Mouse (Mus musculus) E14TG2a.4 (cell line): ENCODE measurements around the gene Tmem131l.

Experiments used
- H3K27me3 ChIP-seq: 2 replicates; pipeline ENCODE4 v1.6.1; 2014; ENCODE audit warnings: low read length, control low read depth; ENCODE audit not compliant: insufficient read depth
- H3K36me3 ChIP-seq: 2 replicates; pipeline ENCODE4 v1.6.1; 2014; ENCODE audit warnings: low read length, control low read depth; ENCODE audit not compliant: insufficient read depth
- H3K4me1 ChIP-seq: replicated peaks from 2 replicates; pipeline ENCODE4 v1.6.1; 2014; ENCODE audit warnings: low read depth, low read length, control low read depth
- H3K4me3 ChIP-seq: replicated peaks from 2 replicates; pipeline ENCODE4 v1.5.1; 2014; ENCODE audit warnings: mild to moderate bottlenecking, low read length
- H3K9me3 ChIP-seq: 2 replicates; pipeline ENCODE4 v1.6.1; 2014; ENCODE audit warnings: low read length, control low read depth
- CTCF ChIP-seq: conservative IDR thresholded peaks from 2 replicates; pipeline ENCODE4 v1.5.1; 2014; ENCODE audit warnings: low read length
- NANOG ChIP-seq: IDR thresholded peaks from 2 replicates; pipeline ENCODE4 v1.6.1; 2014; ENCODE audit warnings: borderline replicate concordance, low read length, mixed read lengths
- POU5F1 ChIP-seq: IDR thresholded peaks from 2 replicates; pipeline ENCODE4 v1.6.1; 2014; ENCODE audit warnings: low read length, borderline replicate concordance

The Tmem131l gene

DNA sequence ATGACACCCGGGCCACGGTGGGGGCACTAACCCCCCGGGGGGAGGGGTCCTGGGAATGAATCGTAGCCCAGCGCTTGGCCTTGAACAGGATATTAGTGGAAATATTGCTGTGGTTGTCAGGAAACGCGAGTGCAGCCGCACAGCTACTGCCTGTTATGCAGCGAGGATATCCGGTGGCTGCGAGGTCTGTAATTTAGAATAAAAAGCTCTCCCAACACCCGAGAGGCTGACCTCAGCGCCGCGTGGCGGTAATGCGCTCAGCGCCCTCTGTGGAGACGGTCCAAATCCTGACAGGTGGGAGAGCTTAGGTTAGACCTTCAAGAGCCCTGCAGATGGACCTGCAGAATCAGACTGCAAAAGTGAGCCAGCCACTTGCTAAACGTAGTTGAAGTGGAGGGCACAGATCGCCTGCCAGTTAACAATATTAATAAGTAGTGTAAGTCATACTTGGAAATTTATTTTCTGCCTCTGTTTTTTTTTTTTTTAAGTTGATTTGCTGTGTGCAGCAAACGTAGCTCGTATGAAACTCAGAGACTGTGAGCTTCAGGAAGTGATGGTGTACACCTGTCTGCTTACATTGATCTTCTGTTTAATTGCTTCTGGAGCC is 604 bp upstream of the Tmem131l start:
- H3K9me3 ChIP-seq = no peaks in the 10 kb centered on the region
- H3K4me1 ChIP-seq = peaks cover 27% of the 10 kb centered on the region
- peaks cover 14% of the 10 kb centered on the region for H3K36me3 ChIP-seq
- H3K27me3 ChIP-seq = peaks cover 7% of the 10 kb centered on the region
- peak overlapping the region; percentile 76 for H3K4me3 ChIP-seq
- TF ChIP-seq NANOG (no peak), POU5F1 (no peak), CTCF (no peak)

DNA sequence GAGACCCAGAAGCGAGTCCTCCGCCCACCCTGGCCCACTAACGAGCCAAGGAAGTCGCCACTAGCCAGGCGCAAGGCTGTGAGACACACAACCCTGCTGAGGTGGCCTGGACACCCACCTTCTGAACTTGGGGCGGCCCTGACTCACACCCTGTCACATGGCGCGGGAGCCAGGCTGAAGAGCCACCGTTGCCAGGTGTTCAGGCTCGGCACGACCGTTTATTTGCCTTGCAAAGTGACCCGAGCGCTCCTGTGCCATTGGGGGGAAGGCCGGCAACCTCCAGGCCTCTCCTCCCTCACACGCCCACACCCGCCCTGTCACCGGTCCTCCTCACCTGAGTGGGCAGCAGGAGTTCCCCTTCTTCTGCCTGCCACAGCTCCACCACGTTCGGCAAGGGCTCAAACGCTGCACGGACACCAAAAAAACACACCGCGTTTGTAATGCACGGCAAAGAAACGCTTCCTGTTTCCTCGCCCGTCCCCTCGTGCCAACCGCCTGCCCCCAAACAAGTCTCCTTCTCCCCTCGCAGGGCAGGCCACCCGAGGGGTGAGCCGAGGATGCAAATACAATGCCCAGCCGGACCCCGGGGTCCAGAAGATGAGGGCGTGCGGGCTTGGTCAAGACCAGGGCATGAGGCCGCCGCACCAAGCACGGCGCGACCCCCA is 862 bp downstream of the Tmem131l start:
- H3K9me3 ChIP-seq = no peaks in the 10 kb centered on the region
- H3K4me1 ChIP-seq = peaks cover 39% of the 10 kb centered on the region
- no peak for TF ChIP-seq NANOG
- no peak for TF ChIP-seq CTCF
- TF ChIP-seq POU5F1 = no peak

DNA sequence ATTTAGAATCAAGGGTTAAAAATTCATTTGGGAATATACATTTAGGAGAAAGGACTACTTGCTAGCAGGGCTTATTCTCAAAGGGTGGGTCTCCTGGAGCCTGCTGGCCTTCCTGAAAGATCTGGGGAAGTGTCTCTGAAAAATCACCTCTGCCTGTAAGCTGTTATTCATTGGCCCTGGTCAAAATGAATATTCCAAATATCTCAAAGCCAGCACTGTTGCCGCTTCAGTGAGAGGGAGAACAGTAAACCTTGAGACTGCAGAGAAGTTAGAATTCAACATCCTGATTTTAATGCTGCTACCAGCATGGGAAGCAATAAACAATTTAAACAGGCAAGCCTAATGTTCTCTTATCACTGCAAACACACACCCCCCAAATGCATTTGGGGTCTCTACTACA is 1.8 kb downstream of the Tmem131l start:
- peak overlapping the region; percentile 95; the same call in 1 of the 2 replicates for H3K4me3 ChIP-seq
- peaks cover 24% of the 10 kb centered on the region for H3K36me3 ChIP-seq
- H3K27me3 ChIP-seq = peaks cover 7% of the 10 kb centered on the region
- peaks cover 49% of the 10 kb centered on the region for H3K4me1 ChIP-seq
- H3K9me3 ChIP-seq = no peaks in the 10 kb centered on the region
- no peak for TF ChIP-seq CTCF
- TF ChIP-seq NANOG = no peak
- no peak for TF ChIP-seq POU5F1

More for the DNA sequence above, 862 bp downstream of the Tmem131l start:
- Histone ChIP-seq H3K36me3 (peaks cover 20% of the 10 kb centered on the region), H3K4me3 (peak overlapping the region; percentile 95), H3K27me3 (peaks cover 7% of the 10 kb centered on the region)

DNA sequence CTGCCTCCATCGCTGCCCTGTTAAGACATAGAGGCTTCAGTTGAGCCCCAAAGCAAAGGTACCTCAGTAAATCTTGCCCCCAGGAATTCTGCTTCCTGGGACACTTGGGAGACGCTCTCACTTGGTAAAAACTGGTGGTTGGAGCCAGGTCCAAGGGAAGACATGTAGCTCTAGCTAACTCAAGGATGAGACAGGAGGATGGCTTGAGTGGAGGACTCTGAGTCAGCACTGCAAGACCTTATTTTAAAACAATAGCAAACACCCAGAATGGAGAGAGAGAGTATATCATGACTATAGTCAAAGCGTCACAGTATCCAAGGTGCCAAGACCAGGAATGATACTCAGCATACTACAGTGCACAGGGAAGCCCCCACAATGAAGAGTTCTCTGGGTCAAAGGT is 2.4 kb downstream of the Tmem131l start:
- Histone ChIP-seq H3K9me3 (no peaks in the 10 kb centered on the region), H3K36me3 (peaks cover 26% of the 10 kb centered on the region), H3K27me3 (peaks cover 7% of the 10 kb centered on the region), H3K4me1 (peaks cover 55% of the 10 kb centered on the region), H3K4me3 (no peak overlapping the region)
- TF ChIP-seq CTCF (no peak), POU5F1 (no peak), NANOG (no peak)

DNA sequence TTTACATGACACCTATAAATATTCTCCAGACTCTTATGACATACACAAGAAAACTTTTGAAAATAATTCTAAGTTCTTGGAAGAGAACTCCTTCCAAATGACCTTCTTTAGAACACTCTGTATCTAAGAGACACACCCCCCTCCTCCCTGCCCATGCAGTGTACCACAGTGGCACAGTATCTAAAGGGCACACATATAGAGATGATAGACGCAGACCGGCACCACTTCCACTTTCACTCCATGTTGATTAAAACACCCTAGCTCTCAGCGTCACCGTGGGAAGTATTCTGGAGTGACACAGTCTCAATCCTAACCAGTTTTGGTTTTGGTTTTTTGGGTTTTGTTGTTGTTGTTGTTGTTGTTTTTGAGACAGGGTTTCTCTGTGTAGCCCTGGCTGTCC is 3.1 kb downstream of the Tmem131l start:
- TF ChIP-seq CTCF (no peak), POU5F1 (no peak), NANOG (no peak)
- Histone ChIP-seq H3K4me3 (no peak overlapping the region), H3K36me3 (peaks cover 28% of the 10 kb centered on the region), H3K27me3 (peaks cover 7% of the 10 kb centered on the region), H3K9me3 (no peaks in the 10 kb centered on the region), H3K4me1 (peaks cover 56% of the 10 kb centered on the region)

DNA sequence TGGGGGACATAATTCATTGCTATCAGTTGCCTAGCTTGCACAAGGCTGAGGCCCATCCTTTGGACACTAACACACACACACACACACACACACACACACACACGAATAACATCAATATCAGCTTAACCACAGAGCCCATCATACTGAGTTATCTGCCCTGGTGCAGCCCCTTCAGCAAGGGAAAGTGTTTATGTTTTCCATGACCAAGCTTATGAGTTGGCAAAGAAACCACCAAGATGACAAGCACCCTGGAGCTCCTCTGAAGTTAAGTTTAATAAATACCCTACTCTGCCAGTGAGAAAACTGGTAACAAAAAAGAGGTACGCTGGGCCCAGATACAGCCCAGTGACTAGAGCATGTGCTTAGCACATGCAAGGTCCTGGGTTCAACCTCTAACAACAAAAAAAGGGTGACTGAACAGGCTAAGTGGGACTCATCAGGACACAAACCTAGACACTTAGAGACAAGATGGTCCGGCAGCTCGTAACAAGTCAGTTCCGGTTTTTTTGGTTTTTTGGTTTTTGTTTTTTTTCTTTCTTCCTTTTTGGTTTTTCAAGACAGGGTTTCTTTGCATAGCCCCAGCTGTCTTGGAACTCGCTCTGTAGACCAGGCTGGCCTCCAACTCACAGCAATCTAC is 4.1 kb downstream of the Tmem131l start:
- Histone ChIP-seq H3K36me3 (peaks cover 38% of the 10 kb centered on the region), H3K4me3 (no peak overlapping the region), H3K9me3 (no peaks in the 10 kb centered on the region), H3K27me3 (peaks cover 1% of the 10 kb centered on the region; the same call in 1 of the 2 replicates), H3K4me1 (peaks cover 55% of the 10 kb centered on the region)
- TF ChIP-seq NANOG (no peak), POU5F1 (no peak), CTCF (no peak)

DNA sequence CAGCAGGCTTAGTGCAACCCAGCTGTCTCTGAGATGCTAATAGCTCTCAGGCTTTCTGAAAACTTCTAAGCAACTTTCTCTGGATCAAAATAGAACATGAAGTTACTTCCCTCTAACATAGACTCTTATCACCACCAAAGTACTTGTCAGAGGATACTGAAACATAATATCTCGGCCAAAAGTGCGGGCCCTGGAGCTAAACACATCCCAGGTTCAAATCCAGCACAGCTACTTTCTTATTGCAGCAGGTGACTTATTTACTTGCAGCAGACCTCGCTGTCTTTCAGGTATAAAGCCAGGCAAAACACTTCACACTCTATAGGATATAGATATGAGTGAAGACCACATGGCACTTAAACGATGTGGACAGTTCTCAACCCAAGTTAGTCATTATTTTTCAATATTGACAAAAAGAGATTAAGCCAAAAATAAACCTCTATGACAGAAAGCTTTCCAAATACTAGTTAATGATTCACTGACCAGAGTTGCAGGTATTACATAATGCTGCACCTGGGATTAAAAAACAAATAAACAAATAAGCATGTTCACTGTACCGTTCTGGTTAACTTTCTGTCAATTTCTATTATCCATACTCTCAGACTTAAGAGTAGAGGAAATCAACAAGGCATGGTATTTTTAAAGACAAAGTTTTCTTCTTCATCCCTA is 5.7 kb downstream of the Tmem131l start:
- TF ChIP-seq NANOG (no peak), POU5F1 (no peak), CTCF (no peak)
- Histone ChIP-seq H3K4me1 (peaks cover 56% of the 10 kb centered on the region), H3K9me3 (no peaks in the 10 kb centered on the region), H3K4me3 (no peak overlapping the region), H3K36me3 (peaks cover 50% of the 10 kb centered on the region), H3K27me3 (no peaks in the 10 kb centered on the region)

DNA sequence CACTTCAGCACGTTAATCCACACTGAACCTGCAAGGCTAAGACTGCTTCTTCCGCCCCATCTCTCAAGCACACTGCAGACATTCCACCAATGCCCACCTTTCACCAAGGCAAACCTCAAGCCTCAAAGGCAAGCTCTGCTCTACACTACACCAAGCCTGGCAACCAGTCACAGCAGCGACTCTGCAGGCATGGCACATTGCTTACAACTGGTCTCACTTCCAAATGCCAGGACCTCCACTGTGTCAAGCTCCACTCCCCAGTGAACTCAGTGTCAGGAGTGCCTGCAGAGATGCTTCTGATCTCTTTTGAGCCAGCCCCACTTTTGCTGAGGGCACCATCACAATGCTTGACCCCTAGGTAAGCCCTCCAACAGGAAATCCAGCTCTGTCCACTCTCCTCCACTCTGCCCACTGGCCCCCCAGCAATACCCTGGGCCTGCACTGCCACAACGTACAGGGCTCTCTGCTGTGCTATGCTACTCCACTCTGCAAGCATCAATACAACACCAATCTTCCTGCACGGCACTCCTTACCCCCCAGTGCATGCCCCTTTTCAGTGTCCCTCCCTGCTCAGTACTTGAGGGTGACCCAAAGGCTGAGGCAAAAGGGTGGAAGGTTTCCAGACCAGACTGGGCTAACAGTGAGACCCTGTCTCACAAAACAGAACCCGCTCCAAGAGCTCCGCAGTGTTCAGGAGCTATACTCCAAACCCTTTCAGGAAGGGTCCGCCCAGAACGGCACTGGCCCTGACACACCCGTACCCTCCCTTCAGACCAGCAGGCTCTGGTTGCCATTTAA is 6.8 kb downstream of the Tmem131l start:
- no peaks in the 10 kb centered on the region for H3K9me3 ChIP-seq
- H3K27me3 ChIP-seq = no peaks in the 10 kb centered on the region
- H3K4me1 ChIP-seq = peaks cover 53% of the 10 kb centered on the region
- peaks cover 61% of the 10 kb centered on the region for H3K36me3 ChIP-seq
- H3K4me3 ChIP-seq = 0 out of 2 replicates have a peak overlapping the region, but pooled peaks have one; percentile 21
- no peak for TF ChIP-seq POU5F1
- TF ChIP-seq NANOG = no peak
- TF ChIP-seq CTCF = no peak

DNA sequence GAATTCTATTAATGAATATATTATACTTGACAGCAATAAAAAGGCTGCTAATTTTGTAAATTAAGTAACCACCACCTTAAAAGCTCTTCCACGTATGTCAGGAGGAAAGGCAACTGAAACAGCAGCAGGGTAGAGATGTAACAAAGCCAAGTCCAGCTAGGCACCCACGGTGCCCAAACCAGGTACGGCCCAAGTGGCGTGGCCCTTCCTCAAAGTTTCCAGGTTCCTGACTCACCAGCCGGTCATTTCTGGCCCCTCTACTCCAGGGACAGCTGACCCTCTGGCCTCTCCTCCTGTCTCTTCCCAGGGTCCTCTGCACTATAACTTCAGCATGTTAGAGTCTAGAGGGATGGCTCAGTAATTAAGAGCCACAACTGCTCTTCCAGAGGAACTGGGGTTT is 7.6 kb downstream of the Tmem131l start:
- TF ChIP-seq NANOG = no peak
- Histone ChIP-seq H3K9me3 (no peaks in the 10 kb centered on the region), H3K27me3 (no peaks in the 10 kb centered on the region), H3K4me1 (peaks cover 50% of the 10 kb centered on the region), H3K4me3 (no peak overlapping the region), H3K36me3 (peaks cover 64% of the 10 kb centered on the region)
